In genomic region chr14:39768101-39768500, GRCm38 (mm10) we compare ENCODE assay signal across 16 mouse cellular contexts.
A peak's percentile ranks its signal among the peaks of the same experiment; 100 is the strongest.
DNase-seq lines count a peak whose midpoint lies in the region; TF ChIP-seq lines count a peak whose summit lies in the region.
"Had no signal": no experiment of that assay in that cellular context is flagged by ENCODE, and none has a peak within 500 bp of the region (broad histone marks: within the 10 kb centered on the region; RNA-seq: fewer than 3 reads in every experiment).

No protein-coding gene starts in this region.

- DNase-seq in Muller cell, postnatal 12 days (ENCODE audit: inconsistent ontology term) = peak; percentile 94
- peak; percentile 1 for DNase-seq in brain, embryonic 14.5 days (ENCODE audit: low read depth)
- no peak for DNase-seq in left cerebral cortex, adult 2 months (ENCODE audit: extremely low spot score in 1 of 2, low spot score in 2 of 2)
- no peak for DNase-seq in cerebellum, adult 11 months
- DNase-seq: adrenal gland, adult 2 months; adrenal gland, adult 8-10 months; adrenal gland, postnatal 10 days; adrenal gland, postnatal 14 days; adrenal gland, postnatal 25 days; adrenal gland, postnatal 36 days; B cell, adult 2 months; cerebellum, adult 11-12 months; cerebellum, adult 18-20 months; cerebellum, adult 2 months; cerebellum, adult 8-10 months; cerebellum, adult 9-10 months had no signal

- no peak overlapping the region for H3K27ac ChIP-seq in left cerebral cortex, adult 2 months

- TF ChIP-seq CTCF in brain, embryonic 14.5 days (IDR thresholded peaks at IDR 0.05; ENCODE audit: borderline replicate concordance, extremely low read depth, insufficient read depth, insufficient read length) = no peak
- TF ChIP-seq CTCF in left cerebral cortex, adult 2 months (IDR thresholded peaks at IDR 0.05) = no peak

- no peak overlapping the region for H3K4me3 ChIP-seq in left cerebral cortex, adult 2 months

- TF ChIP-seq POLR2A in brain, embryonic 14.5 days (IDR thresholded peaks at IDR 0.05; ENCODE audit: borderline replicate concordance, extremely low read depth, insufficient read depth, insufficient read length, poor library complexity, severe bottlenecking) = no peak

- intact Hi-C loops in left cerebral cortex, adult 2 months (cut with DNase I) = no loop called here

Comparison
In these comparisons a context has a peak if more than half of its experiments do, and no peak if none do; other contexts are left out.
1. DNase-seq: peak in Muller cell, postnatal 12 days (single experiment) and brain, embryonic 14.5 days (single experiment); none in left cerebral cortex, adult 2 months (0 of 2) and cerebellum, adult 11 months (single experiment).